Mouse (Mus musculus): Measurements from ENCODE around the gene Nt5m.

Gene Nt5m

GRCm38 (mm10) chr11:59902045-59902726 is 62.9 kb downstream of the Nt5m start:
- in situ Hi-C loops (cut with MboI, MseI) = loop anchor here (25.0 kb wide), 1 partner anchor 1135 kb away; no protein-coding TSS in a partner anchor

- in situ Hi-C loops (cut with MboI, MseI) = loop anchor here (25.0 kb wide), 1 partner anchor 1131 kb away; no protein-coding TSS in a partner anchor
Measured at GRCm38 (mm10) chr11:59906521-59907123, 67.4 kb downstream of the Nt5m start.

- in situ Hi-C loops (cut with MboI, MseI) = loop anchor here (25.0 kb wide), 1 partner anchor 1129 kb away; no protein-coding TSS in a partner anchor
Measured at GRCm38 (mm10) chr11:59908446-59908845, 69.2 kb downstream of the Nt5m start.

- in situ Hi-C loops (cut with MboI, MseI) = loop anchor here (25.0 kb wide), 1 partner anchor 1127 kb away; no protein-coding TSS in a partner anchor
Measured at GRCm38 (mm10) chr11:59910586-59910985, 71.3 kb downstream of the Nt5m start.

- in situ Hi-C loops (cut with MboI, MseI) = loop anchor here (25.0 kb wide), 1 partner anchor 1126 kb away; no protein-coding TSS in a partner anchor
Measured at GRCm38 (mm10) chr11:59911523-59911922, 72.3 kb downstream of the Nt5m start.

GRCm38 (mm10) chr11:59913702-59914101 is 74.5 kb downstream of the Nt5m start:
- in situ Hi-C loops (cut with MboI, MseI) = loop anchor here (25.0 kb wide), 1 partner anchor 1124 kb away; no protein-coding TSS in a partner anchor

- in situ Hi-C loops (cut with MboI, MseI) = loop anchor here (25.0 kb wide), 1 partner anchor 1119 kb away; no protein-coding TSS in a partner anchor
Measured at GRCm38 (mm10) chr11:59918014-59918413, 78.8 kb downstream of the Nt5m start.

GRCm38 (mm10) chr11:59919401-59919800 is 80.2 kb downstream of the Nt5m start:
- in situ Hi-C loops (cut with MboI, MseI) = loop anchor here (25.0 kb wide), 1 partner anchor 1118 kb away; no protein-coding TSS in a partner anchor

GRCm38 (mm10) chr11:59920331-59920730 is 81.1 kb downstream of the Nt5m start:
- in situ Hi-C loops (cut with MboI, MseI) = loop anchor here (10.0 to 25.0 kb wide), 2 partner anchors 546 to 1117 kb away; partner anchors contain the start of gene Prss38

- in situ Hi-C loops (cut with MboI, MseI) = loop anchor here (10.0 to 25.0 kb wide), 2 partner anchors 546 to 1116 kb away; partner anchors contain the start of gene Prss38
Measured at GRCm38 (mm10) chr11:59921265-59921664, 82.0 kb downstream of the Nt5m start.

GRCm38 (mm10) chr11:59930031-59930430 is 90.8 kb downstream of the Nt5m start:
- in situ Hi-C loops (cut with MboI, MseI) = no loop called here
